Mouse (Mus musculus): ENCODE measurements around the gene Fhit. TPM values are rescaled to one million over a fixed set of nuclear protein-coding genes. Genes with fewer than 3 reads are reported as not detected.

The Fhit gene
- polyA plus RNA-seq, 1 experiment from 2014 or later: 8.1 TPM

DNA sequence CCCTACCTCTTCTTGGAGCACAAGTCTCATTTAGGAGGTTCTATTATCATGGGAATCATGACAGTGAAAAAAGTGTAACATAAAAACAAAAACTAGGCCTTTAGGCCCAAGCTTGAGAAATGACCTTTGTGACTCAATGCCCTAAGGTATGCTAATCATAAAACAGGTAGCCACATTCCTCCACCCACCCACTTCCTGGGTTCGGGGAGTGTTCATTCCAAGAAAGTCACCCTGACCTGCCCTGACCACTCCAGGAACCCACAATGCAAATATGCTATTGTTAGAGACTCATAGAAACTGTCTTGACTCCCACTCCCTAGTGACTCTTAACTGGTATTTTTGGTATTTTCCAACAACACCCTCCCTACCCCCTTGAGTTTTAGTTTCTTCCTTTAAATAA, 1492.1 kb downstream of the Fhit start:
- no peak for ATAC-seq
- Histone ChIP-seq H3K4me2 (ENCODE audit: low read length) (no peak overlapping the region), H3K27me3 (replicated peaks; ENCODE audit: control insufficient read depth, insufficient read depth, low read length) (no peaks in the 10 kb centered on the region), H3K36me3 (ENCODE audit: control insufficient read depth, insufficient read depth, low read length) (no peaks in the 10 kb centered on the region), H3K27ac (ENCODE audit: low read depth, low read length) (no peak overlapping the region), H3K4me1 (ENCODE audit: control insufficient read depth, insufficient read depth, low read length) (no peaks in the 10 kb centered on the region), H3K9me3 (replicated peaks; ENCODE audit: control insufficient read depth, low read length) (0 out of 2 replicates have a peak, but pooled peaks cover 3% of the 10 kb centered on the region), H3K4me3 (ENCODE audit: low read depth, low read length) (no peak overlapping the region), H3K9ac (ENCODE audit: low read length) (no peak overlapping the region)
- DNase-seq (ENCODE audit: low spot score): no peak
- WGBS: 86% methylated on average over 1 of the region's 1 CpGs

- Histone ChIP-seq H3K9me3 (replicated peaks; ENCODE audit: control insufficient read depth, low read length) (no peaks in the 10 kb centered on the region), H3K27me3 (replicated peaks; ENCODE audit: control insufficient read depth, insufficient read depth, low read length) (no peaks in the 10 kb centered on the region), H3K9ac (ENCODE audit: low read length) (no peak overlapping the region), H3K27ac (ENCODE audit: low read depth, low read length) (no peak overlapping the region), H3K4me3 (ENCODE audit: low read depth, low read length) (no peak overlapping the region), H3K36me3 (ENCODE audit: control insufficient read depth, insufficient read depth, low read length) (no peaks in the 10 kb centered on the region), H3K4me2 (ENCODE audit: low read length) (no peak overlapping the region), H3K4me1 (ENCODE audit: control insufficient read depth, insufficient read depth, low read length) (no peaks in the 10 kb centered on the region)
- WGBS: 68% methylated on average over 1 of the region's 1 CpGs
- ATAC-seq (no peak), DNase-seq (ENCODE audit: low spot score) (no peak)
These were observed 1503.4 kb downstream of the Fhit start for GRCm38 (mm10) chr14:9658445-9658844.

DNA sequence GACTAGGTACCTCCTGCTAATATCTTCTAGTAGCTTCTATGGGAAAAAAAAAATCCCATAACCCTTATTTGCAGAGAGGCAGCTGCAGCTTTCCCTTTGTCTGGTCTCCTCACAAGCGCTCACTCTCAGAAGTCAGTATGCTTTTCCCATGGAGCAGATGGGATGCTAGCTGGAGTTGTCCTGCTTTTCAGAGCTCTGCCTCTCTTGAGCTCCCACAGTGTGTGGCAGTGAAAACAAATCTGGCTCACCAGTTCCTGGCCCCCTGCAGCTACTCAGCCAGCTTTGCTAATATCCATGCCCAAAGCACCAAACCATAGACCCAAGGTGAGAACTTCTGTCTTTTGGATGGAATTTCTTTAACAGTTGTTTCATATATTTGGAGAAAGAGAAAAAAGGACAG, 1510.4 kb downstream of the Fhit start:
- Histone ChIP-seq H3K9me3 (replicated peaks; ENCODE audit: control insufficient read depth, low read length) (no peaks in the 10 kb centered on the region), H3K9ac (ENCODE audit: low read length) (no peak overlapping the region), H3K27me3 (replicated peaks; ENCODE audit: control insufficient read depth, insufficient read depth, low read length) (no peaks in the 10 kb centered on the region), H3K27ac (ENCODE audit: low read depth, low read length) (no peak overlapping the region), H3K4me2 (ENCODE audit: low read length) (no peak overlapping the region), H3K4me3 (ENCODE audit: low read depth, low read length) (no peak overlapping the region), H3K4me1 (ENCODE audit: control insufficient read depth, insufficient read depth, low read length) (no peaks in the 10 kb centered on the region; the same call in 1 of the 2 replicates), H3K36me3 (ENCODE audit: control insufficient read depth, insufficient read depth, low read length) (no peaks in the 10 kb centered on the region)
- 67% methylated on average over 1 of the region's 1 CpGs for WGBS
- ATAC-seq: peak; percentile 37; the same call in 1 of the 2 replicates
- peak; percentile 22 for DNase-seq (ENCODE audit: low spot score)

DNA sequence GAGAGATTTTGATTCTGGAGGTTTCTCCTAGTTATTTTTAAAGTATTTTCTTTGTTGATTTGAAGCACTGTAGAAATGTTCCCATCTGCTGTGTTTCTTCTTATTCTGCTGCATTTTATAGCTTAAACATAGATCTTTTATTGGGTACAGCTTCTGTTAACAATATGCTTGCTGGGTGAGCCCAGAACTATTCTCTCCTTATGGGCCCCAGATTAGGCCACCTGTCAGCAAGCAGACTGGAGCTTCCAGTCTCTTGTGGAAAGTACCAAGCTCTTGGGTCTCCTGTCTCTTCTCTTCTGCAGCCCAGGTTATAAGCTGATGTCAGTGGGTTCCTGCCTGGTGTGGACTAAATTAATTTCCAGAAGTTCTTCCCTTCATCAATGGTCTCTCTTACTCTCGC, 1513.4 kb downstream of the Fhit start:
- peaks cover 5% of the 10 kb centered on the region; the same call in 1 of the 2 replicates for H3K4me1 ChIP-seq (ENCODE audit: control insufficient read depth, insufficient read depth, low read length)
- H3K4me3 ChIP-seq (ENCODE audit: low read depth, low read length): no peak overlapping the region
- WGBS: 67% methylated on average over 1 of the region's 1 CpGs
- DNase-seq (ENCODE audit: low spot score) (no peak), ATAC-seq (no peak)
- no peaks in the 10 kb centered on the region for H3K36me3 ChIP-seq (ENCODE audit: control insufficient read depth, insufficient read depth, low read length)
- no peaks in the 10 kb centered on the region for H3K27me3 ChIP-seq (replicated peaks; ENCODE audit: control insufficient read depth, insufficient read depth, low read length)
- H3K27ac ChIP-seq (ENCODE audit: low read depth, low read length): no peak overlapping the region
- no peak overlapping the region for H3K4me2 ChIP-seq (ENCODE audit: low read length)
- no peak overlapping the region for H3K9ac ChIP-seq (ENCODE audit: low read length)
- no peaks in the 10 kb centered on the region for H3K9me3 ChIP-seq (replicated peaks; ENCODE audit: control insufficient read depth, low read length)

DNA sequence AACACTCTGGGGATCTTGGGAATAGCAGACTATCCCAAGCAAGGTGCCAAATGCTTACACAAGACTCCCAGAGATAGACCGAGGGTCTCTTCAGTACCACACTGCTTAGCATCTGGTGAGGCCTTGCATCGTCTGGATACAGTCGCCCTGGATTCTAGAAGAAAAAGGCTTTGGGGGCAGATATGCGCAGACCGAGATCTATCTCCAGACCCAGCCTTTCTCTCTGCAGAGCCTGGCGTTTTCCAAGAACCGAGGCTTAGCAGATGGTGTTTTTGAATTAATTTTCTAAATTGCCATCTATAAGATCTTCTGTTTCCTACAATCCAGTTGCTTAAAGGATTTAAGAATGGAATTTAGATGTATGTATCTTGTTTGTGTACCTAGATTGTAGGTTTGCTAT, 1515.6 kb downstream of the Fhit start:
- no peak for ATAC-seq
- no peak overlapping the region for H3K27ac ChIP-seq (ENCODE audit: low read depth, low read length)
- H3K36me3 ChIP-seq (ENCODE audit: control insufficient read depth, insufficient read depth, low read length): no peaks in the 10 kb centered on the region

GRCm38 (mm10) chr14:9644216-9645166, 1517.3 kb downstream of the Fhit start:
- H3K4me1 ChIP-seq (ENCODE audit: control insufficient read depth, insufficient read depth, low read length): peaks cover 13% of the 10 kb centered on the region
- 12% methylated on average over 9 of the region's 9 CpGs for WGBS
- no peak overlapping the region for H3K27ac ChIP-seq (ENCODE audit: low read depth, low read length)
- ATAC-seq (peak; percentile 13; the same call in 1 of the 2 replicates), DNase-seq (ENCODE audit: low spot score) (peak; percentile 51)
- H3K36me3 ChIP-seq (ENCODE audit: control insufficient read depth, insufficient read depth, low read length): no peaks in the 10 kb centered on the region
- 0 out of 2 replicates have a peak, but pooled peaks cover 3% of the 10 kb centered on the region for H3K27me3 ChIP-seq (replicated peaks; ENCODE audit: control insufficient read depth, insufficient read depth, low read length)
- H3K9ac ChIP-seq (ENCODE audit: low read length): no peak overlapping the region
- H3K9me3 ChIP-seq (replicated peaks; ENCODE audit: control insufficient read depth, low read length): no peaks in the 10 kb centered on the region
- no peak overlapping the region for H3K4me2 ChIP-seq (ENCODE audit: low read length)
- H3K4me3 ChIP-seq (ENCODE audit: low read depth, low read length): no peak overlapping the region

More for the DNA sequence above, 1515.6 kb downstream of the Fhit start:
- Histone ChIP-seq H3K4me3 (ENCODE audit: low read depth, low read length) (no peak overlapping the region), H3K4me2 (ENCODE audit: low read length) (no peak overlapping the region), H3K4me1 (ENCODE audit: control insufficient read depth, insufficient read depth, low read length) (peaks cover 13% of the 10 kb centered on the region), H3K27me3 (replicated peaks; ENCODE audit: control insufficient read depth, insufficient read depth, low read length) (no peaks in the 10 kb centered on the region), H3K9ac (ENCODE audit: low read length) (no peak overlapping the region), H3K9me3 (replicated peaks; ENCODE audit: control insufficient read depth, low read length) (no peaks in the 10 kb centered on the region)
- DNase-seq (ENCODE audit: low spot score): peak; percentile 27
- WGBS: 69% methylated on average over 7 of the region's 7 CpGs

DNA sequence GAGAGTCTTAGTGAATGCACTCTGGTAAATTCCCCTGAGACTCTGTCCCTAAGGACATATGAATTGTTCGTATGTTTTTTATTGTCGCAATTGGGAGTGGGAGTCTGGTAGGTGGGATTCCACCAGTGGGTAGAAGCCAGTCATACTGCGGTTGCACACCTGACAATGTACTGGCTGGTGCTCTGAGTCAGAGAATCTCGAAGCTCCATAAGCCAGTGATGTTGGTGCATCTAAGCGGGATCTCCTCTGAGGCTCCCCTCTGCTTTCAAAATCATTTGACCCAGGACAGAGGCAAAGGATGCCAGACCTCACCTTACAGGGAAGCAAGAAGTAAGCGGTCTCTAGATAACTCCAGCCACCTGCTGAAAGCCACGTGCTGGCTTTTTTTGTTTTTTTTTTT, 1518.1 kb downstream of the Fhit start:
- H3K4me2 ChIP-seq (ENCODE audit: low read length): no peak overlapping the region
- no peak overlapping the region for H3K4me3 ChIP-seq (ENCODE audit: low read depth, low read length)
- DNase-seq (ENCODE audit: low spot score): no peak
- no peaks in the 10 kb centered on the region for H3K36me3 ChIP-seq (ENCODE audit: control insufficient read depth, insufficient read depth, low read length)
- no peaks in the 10 kb centered on the region for H3K9me3 ChIP-seq (replicated peaks; ENCODE audit: control insufficient read depth, low read length)
- no peak overlapping the region for H3K9ac ChIP-seq (ENCODE audit: low read length)
- no peak for ATAC-seq
- no peak overlapping the region for H3K27ac ChIP-seq (ENCODE audit: low read depth, low read length)
- 0 out of 2 replicates have a peak, but pooled peaks cover 3% of the 10 kb centered on the region for H3K27me3 ChIP-seq (replicated peaks; ENCODE audit: control insufficient read depth, insufficient read depth, low read length)
- WGBS: 44% methylated on average over 7 of the region's 7 CpGs
- peaks cover 13% of the 10 kb centered on the region for H3K4me1 ChIP-seq (ENCODE audit: control insufficient read depth, insufficient read depth, low read length)

DNA sequence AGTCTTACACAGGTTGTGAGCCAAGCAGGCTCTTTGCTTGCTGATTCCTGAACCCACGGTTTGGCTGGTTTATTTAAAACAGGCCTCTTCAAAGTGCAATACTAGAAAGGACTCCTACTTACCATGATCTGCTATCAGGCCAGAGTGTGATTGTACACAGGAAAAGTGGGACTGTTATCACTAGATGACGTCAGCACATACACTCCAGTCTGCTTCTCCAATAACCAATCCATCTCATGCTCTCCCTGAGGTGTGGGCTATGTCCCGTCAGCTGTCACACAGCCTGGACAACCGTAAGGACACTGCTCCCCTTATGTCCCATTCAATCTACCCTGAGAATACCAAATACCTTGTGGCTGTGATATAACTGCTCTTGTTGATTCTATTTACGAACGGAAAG, 1519.2 kb downstream of the Fhit start:
- Histone ChIP-seq H3K9ac (ENCODE audit: low read length) (no peak overlapping the region), H3K27ac (ENCODE audit: low read depth, low read length) (no peak overlapping the region), H3K4me1 (ENCODE audit: control insufficient read depth, insufficient read depth, low read length) (peaks cover 13% of the 10 kb centered on the region), H3K9me3 (replicated peaks; ENCODE audit: control insufficient read depth, low read length) (no peaks in the 10 kb centered on the region), H3K36me3 (ENCODE audit: control insufficient read depth, insufficient read depth, low read length) (no peaks in the 10 kb centered on the region), H3K27me3 (replicated peaks; ENCODE audit: control insufficient read depth, insufficient read depth, low read length) (0 out of 2 replicates have a peak, but pooled peaks cover 3% of the 10 kb centered on the region), H3K4me3 (ENCODE audit: low read depth, low read length) (no peak overlapping the region), H3K4me2 (ENCODE audit: low read length) (no peak overlapping the region)
- ATAC-seq (peak; percentile 52), DNase-seq (ENCODE audit: low spot score) (no peak)
- 49% methylated on average over 6 of the region's 6 CpGs for WGBS

- Histone ChIP-seq H3K4me2 (ENCODE audit: low read length) (no peak overlapping the region), H3K27ac (ENCODE audit: low read depth, low read length) (no peak overlapping the region), H3K36me3 (ENCODE audit: control insufficient read depth, insufficient read depth, low read length) (no peaks in the 10 kb centered on the region), H3K4me3 (ENCODE audit: low read depth, low read length) (no peak overlapping the region), H3K4me1 (ENCODE audit: control insufficient read depth, insufficient read depth, low read length) (peaks cover 13% of the 10 kb centered on the region), H3K9me3 (replicated peaks; ENCODE audit: control insufficient read depth, low read length) (no peaks in the 10 kb centered on the region), H3K27me3 (replicated peaks; ENCODE audit: control insufficient read depth, insufficient read depth, low read length) (0 out of 2 replicates have a peak, but pooled peaks cover 3% of the 10 kb centered on the region), H3K9ac (ENCODE audit: low read length) (no peak overlapping the region)
- peak; percentile 45; the same call in 1 of the 2 replicates for ATAC-seq
- DNase-seq (ENCODE audit: low spot score): peak; percentile 41
- 9% methylated on average over 3 of the region's 3 CpGs for WGBS
These were observed 1519.8 kb downstream of the Fhit start for GRCm38 (mm10) chr14:9642068-9642467.

Measured in forebrain, embryonic 14.5 days (tissue).